In the genomic region with DNA sequence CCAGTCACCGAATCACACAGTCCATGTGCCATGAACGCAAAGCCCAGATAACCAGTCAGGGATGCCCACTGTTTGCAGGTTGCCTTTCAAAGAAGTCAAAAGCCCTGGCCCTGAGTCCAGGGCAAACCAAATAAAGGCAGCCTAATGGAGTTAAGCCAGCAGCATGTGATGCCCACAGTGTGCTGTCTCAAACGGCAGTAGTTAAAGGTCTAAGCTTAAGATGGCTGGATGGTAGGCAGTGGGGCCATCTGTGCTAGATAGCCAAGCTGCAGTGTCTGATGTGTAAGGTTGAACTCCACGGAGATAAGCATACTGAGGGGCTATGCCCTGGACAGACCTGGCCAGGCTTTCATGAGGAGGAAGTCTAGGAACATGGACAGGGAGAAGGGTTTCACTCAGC, we compare ENCODE assay signal across 11 mouse cellular contexts.
DNase-seq lines count a peak whose midpoint lies in the region; ATAC-seq and TF ChIP-seq lines count a peak whose summit lies in the region.
"Had no signal": no experiment of that assay in that cellular context is flagged by ENCODE, and none has a peak within 500 bp of the region (broad histone marks: within the 10 kb centered on the region; RNA-seq: fewer than 3 reads in every experiment).

No protein-coding gene starts in this region.

- peak overlapping the region; percentile 14; the same call in 1 of the 2 replicates for H3K27ac ChIP-seq in kidney, postnatal 0 days
- H3K27ac ChIP-seq in kidney, adult 2 months (ENCODE audit: insufficient read depth, low read depth, low read length), result no peak overlapping the region
- peak overlapping the region; percentile 32; the same call in 1 of the 2 replicates for H3K27ac ChIP-seq in embryonic facial prominence, embryonic 12.5 days
- H3K27ac ChIP-seq in heart, postnatal 0 days (ENCODE audit: low read depth), result peak overlapping the region; percentile 63
- H3K27ac ChIP-seq: midbrain, embryonic 15.5 days had no signal

- no peaks in the 10 kb centered on the region for H3K27me3 ChIP-seq in kidney, postnatal 0 days (ENCODE audit: insufficient read depth, low read length)
- H3K27me3 ChIP-seq in kidney, adult 2 months (replicated peaks; ENCODE audit: control insufficient read depth, insufficient read depth, low read length), result no peaks in the 10 kb centered on the region
- no peaks in the 10 kb centered on the region for H3K27me3 ChIP-seq in embryonic facial prominence, embryonic 12.5 days
- H3K27me3 ChIP-seq in heart, postnatal 0 days (ENCODE audit: control insufficient read depth, insufficient read depth, low read length), result no peaks in the 10 kb centered on the region
- H3K27me3 ChIP-seq: midbrain, embryonic 15.5 days had no signal

- H3K4me1 ChIP-seq in kidney, postnatal 0 days (replicated peaks; ENCODE audit: insufficient read depth, low read length), result peaks cover 24% of the 10 kb centered on the region
- no peaks in the 10 kb centered on the region for H3K4me1 ChIP-seq in kidney, adult 2 months (ENCODE audit: control insufficient read depth, insufficient read depth, low read length)
- peaks cover 35% of the 10 kb centered on the region for H3K4me1 ChIP-seq in embryonic facial prominence, embryonic 12.5 days
- H3K4me1 ChIP-seq in heart, postnatal 0 days (ENCODE audit: control insufficient read depth, insufficient read depth), result peaks cover 36% of the 10 kb centered on the region

- WGBS in kidney, postnatal 0 days, result 70% methylated on average over 4 of the region's 4 CpGs
- WGBS in kidney, adult 2 months, result 76% methylated on average over 4 of the region's 4 CpGs
- WGBS in embryonic facial prominence, embryonic 12.5 days, result 86% methylated on average over 4 of the region's 4 CpGs
- WGBS in heart, postnatal 0 days, result 39% methylated on average over 4 of the region's 4 CpGs

- no peak for DNase-seq in kidney, postnatal 0 days (ENCODE audit: low spot score)
- DNase-seq in kidney, adult 2 months, result no peak
- no peak for DNase-seq in heart, postnatal 0 days (ENCODE audit: low spot score)
- DNase-seq in layer of hippocampus, adult 11-12 months (ENCODE audit: low spot score), result no peak
- DNase-seq in natural killer cell, adult 2 months (ENCODE audit: low spot score in 2 of 2), result no peak
- no peak for DNase-seq in adrenal gland, postnatal 4 days (ENCODE audit: low spot score in 2 of 2)
- DNase-seq: adrenal gland, postnatal 36 days; thymus, postnatal 4 days had no signal

- H3K9ac ChIP-seq in kidney, postnatal 0 days (ENCODE audit: low read depth, low read length), result no peak overlapping the region
- no peak overlapping the region for H3K9ac ChIP-seq in embryonic facial prominence, embryonic 12.5 days
- no peak overlapping the region for H3K9ac ChIP-seq in heart, postnatal 0 days (replicated peaks; ENCODE audit: low read depth, low read length)
- H3K9ac ChIP-seq: midbrain, embryonic 15.5 days had no signal

- H3K4me2 ChIP-seq in kidney, postnatal 0 days (ENCODE audit: low read length), result no peak overlapping the region
- H3K4me2 ChIP-seq in embryonic facial prominence, embryonic 12.5 days (replicated peaks), result no peak overlapping the region
- 0 out of 2 replicates have a peak overlapping the region, but pooled peaks have one; percentile 1 for H3K4me2 ChIP-seq in heart, postnatal 0 days (ENCODE audit: low read depth, low read length)
- H3K4me2 ChIP-seq: midbrain, embryonic 15.5 days had no signal

- ATAC-seq in kidney, postnatal 0 days (replicated peaks; ENCODE audit: low FRiP score, low read depth), result no peak
- no peak for ATAC-seq in embryonic facial prominence, embryonic 12.5 days (ENCODE audit: insufficient number of reproducible peaks, insufficient read depth, low FRiP score, low TSS enrichment)
- 0 out of 2 replicates have a peak, but pooled peaks have one; percentile 2 for ATAC-seq in heart, postnatal 0 days (ENCODE audit: insufficient read depth, low read depth)
- peak; percentile 54 for ATAC-seq in megakaryocyte progenitor cell, adult 5-6 weeks (replicated peaks; ENCODE audit: poor library complexity)
- ATAC-seq: midbrain, embryonic 15.5 days had no signal

- H3K9me3 ChIP-seq in kidney, postnatal 0 days (replicated peaks; ENCODE audit: low read length), result no peaks in the 10 kb centered on the region
- no peaks in the 10 kb centered on the region for H3K9me3 ChIP-seq in embryonic facial prominence, embryonic 12.5 days
- no peaks in the 10 kb centered on the region for H3K9me3 ChIP-seq in heart, postnatal 0 days (replicated peaks; ENCODE audit: control insufficient read depth, low read length)
- H3K9me3 ChIP-seq: midbrain, embryonic 15.5 days had no signal

- no peak for TF ChIP-seq CTCF in kidney, postnatal 0 days (IDR thresholded peaks at IDR 0.05; ENCODE audit: low read depth)
- no peak for TF ChIP-seq CTCF in kidney, adult 2 months (conservative IDR thresholded peaks at IDR 0.05; ENCODE audit: insufficient read depth, insufficient read length, low read depth, low read length)
- no peak for TF ChIP-seq CTCF in heart, postnatal 0 days (IDR thresholded peaks at IDR 0.05; ENCODE audit: low read depth)

- H3K36me3 ChIP-seq in kidney, postnatal 0 days (ENCODE audit: insufficient read depth, low read length), result no peaks in the 10 kb centered on the region
- no peaks in the 10 kb centered on the region for H3K36me3 ChIP-seq in kidney, adult 2 months (ENCODE audit: control insufficient read depth, insufficient read depth, low read length)
- H3K36me3 ChIP-seq in embryonic facial prominence, embryonic 12.5 days, result no peaks in the 10 kb centered on the region; the same call in 1 of the 2 replicates
- peaks cover 2% of the 10 kb centered on the region; the same call in 1 of the 2 replicates for H3K36me3 ChIP-seq in heart, postnatal 0 days (replicated peaks; ENCODE audit: control insufficient read depth, insufficient read depth, low read length)
- H3K36me3 ChIP-seq: midbrain, embryonic 15.5 days had no signal

- no peak for TF ChIP-seq EP300 in heart, postnatal 0 days (IDR thresholded peaks at IDR 0.05; ENCODE audit: low read depth)

- no peak for TF ChIP-seq POLR2A in kidney, adult 2 months (IDR thresholded peaks at IDR 0.05; ENCODE audit: low read depth, low read length)

- H3K4me3 ChIP-seq in kidney, postnatal 0 days (replicated peaks; ENCODE audit: low read depth, low read length), result no peak overlapping the region
- no peak overlapping the region for H3K4me3 ChIP-seq in kidney, adult 2 months (ENCODE audit: insufficient read depth, low read depth, low read length)
- H3K4me3 ChIP-seq in embryonic facial prominence, embryonic 12.5 days, result no peak overlapping the region
- H3K4me3 ChIP-seq in heart, postnatal 0 days (ENCODE audit: low read depth, low read length), result no peak overlapping the region
- H3K4me3 ChIP-seq: midbrain, embryonic 15.5 days had no signal

Comparison
In these comparisons a context has a peak if more than half of its experiments do, and no peak if none do; other contexts are left out.
1. ATAC-seq: peak in heart, postnatal 0 days (single experiment) and megakaryocyte progenitor cell, adult 5-6 weeks (single experiment); none in kidney, postnatal 0 days (single experiment) and embryonic facial prominence, embryonic 12.5 days (single experiment).